Mouse (Mus musculus): ENCODE results near the gene Dnm3. TPM values are rescaled to one million over a fixed set of nuclear protein-coding genes. Genes with fewer than 3 reads are reported as not detected.

Gene Dnm3
- polyA plus RNA-seq, 1 experiment from 2014 or later, result 11.3 TPM

DNA sequence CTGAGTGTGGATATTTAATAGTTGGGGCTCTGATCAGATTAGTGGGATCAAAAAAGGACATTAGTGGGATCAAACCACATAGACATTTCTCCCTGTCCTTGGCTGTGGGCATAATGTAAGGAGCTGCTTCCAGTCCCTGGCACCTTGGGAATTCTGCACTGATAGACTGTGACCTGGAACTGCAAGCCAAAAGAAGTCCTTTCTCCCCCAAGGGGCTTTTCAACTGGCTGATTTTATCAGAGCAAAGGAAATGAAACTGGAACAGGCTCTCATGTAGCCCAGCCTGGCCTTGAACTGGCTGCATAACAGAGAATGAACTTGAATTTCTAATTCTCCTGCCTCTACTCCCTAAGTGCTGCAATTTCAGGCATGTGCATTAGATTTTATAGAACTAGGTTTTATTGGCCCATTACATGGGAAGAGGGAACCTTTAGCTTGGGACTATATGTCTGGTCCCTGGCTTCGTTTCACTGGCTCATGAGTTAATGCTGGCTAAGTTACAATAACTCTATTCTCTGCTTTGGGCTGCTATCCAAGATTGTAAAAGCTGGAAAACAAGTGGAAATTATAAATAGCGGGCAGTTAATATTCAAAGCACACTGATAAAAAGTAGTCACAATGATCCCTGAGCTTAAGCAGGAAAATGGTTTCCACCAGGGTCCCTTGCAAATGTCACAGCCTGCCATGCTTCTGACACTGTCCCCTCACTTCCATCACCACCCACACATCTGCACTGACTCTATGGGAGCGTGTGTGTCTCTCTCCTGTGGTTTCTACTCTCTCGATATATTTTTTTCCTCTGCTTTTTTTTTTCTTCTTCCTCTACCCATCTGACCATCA lies 183.9 kb downstream of the Dnm3 start:
- ATAC-seq (replicated peaks; ENCODE audit: insufficient number of reproducible peaks, low FRiP score, low TSS enrichment, low read depth) (no peak), DNase-seq (ENCODE audit: low spot score) (no peak)
- Histone ChIP-seq H3K4me3 (ENCODE audit: low read depth, low read length) (no peak overlapping the region), H3K27ac (replicated peaks; ENCODE audit: low read depth, low read length) (no peak overlapping the region), H3K4me2 (ENCODE audit: low read depth, low read length) (no peak overlapping the region), H3K4me1 (ENCODE audit: control insufficient read depth, insufficient read depth, low read length) (no peaks in the 10 kb centered on the region), H3K9me3 (replicated peaks; ENCODE audit: control insufficient read depth, low read length) (no peaks in the 10 kb centered on the region), H3K36me3 (replicated peaks; ENCODE audit: control insufficient read depth, insufficient read depth, low read depth, low read length) (no peaks in the 10 kb centered on the region), H3K9ac (replicated peaks; ENCODE audit: low read length) (no peak overlapping the region), H3K27me3 (ENCODE audit: control insufficient read depth, insufficient read depth, low read length) (no peaks in the 10 kb centered on the region)
- 85% methylated on average over 4 of the region's 4 CpGs for WGBS

DNA sequence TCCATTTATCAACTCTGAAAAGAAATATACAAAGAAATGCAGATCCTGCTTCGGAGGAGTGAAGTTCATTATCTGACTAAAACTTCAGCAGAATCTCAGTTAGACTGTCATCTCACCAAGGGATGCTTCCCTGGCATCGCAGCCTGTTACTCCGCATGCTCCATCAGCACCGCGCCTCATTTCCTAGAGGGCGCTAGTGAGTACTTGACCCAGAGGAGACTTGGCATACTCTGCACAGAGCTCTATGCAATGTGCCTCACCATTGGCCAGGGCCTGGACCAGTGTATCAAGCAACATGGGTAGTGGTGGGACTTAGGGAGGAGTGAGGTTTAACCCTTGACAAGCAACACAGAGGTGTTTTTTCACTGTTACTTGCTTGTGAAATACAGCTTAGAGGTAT lies 190.9 kb downstream of the Dnm3 start:
- ATAC-seq (replicated peaks; ENCODE audit: insufficient number of reproducible peaks, low FRiP score, low TSS enrichment, low read depth) (no peak), DNase-seq (ENCODE audit: low spot score) (no peak)
- H3K4me1 ChIP-seq (ENCODE audit: control insufficient read depth, insufficient read depth, low read length), result no peaks in the 10 kb centered on the region; the same call in 1 of the 2 replicates
- H3K36me3 ChIP-seq (replicated peaks; ENCODE audit: control insufficient read depth, insufficient read depth, low read depth, low read length), result no peaks in the 10 kb centered on the region
- WGBS, result 48% methylated on average over 6 of the region's 6 CpGs
- no peak overlapping the region for H3K27ac ChIP-seq (replicated peaks; ENCODE audit: low read depth, low read length)
- no peak overlapping the region for H3K4me2 ChIP-seq (ENCODE audit: low read depth, low read length)
- H3K9me3 ChIP-seq (replicated peaks; ENCODE audit: control insufficient read depth, low read length), result no peaks in the 10 kb centered on the region
- H3K9ac ChIP-seq (replicated peaks; ENCODE audit: low read length), result no peak overlapping the region
- no peaks in the 10 kb centered on the region for H3K27me3 ChIP-seq (ENCODE audit: control insufficient read depth, insufficient read depth, low read length)
- no peak overlapping the region for H3K4me3 ChIP-seq (ENCODE audit: low read depth, low read length)

GRCm38 (mm10) chr1:162281981-162282381 lies 195.9 kb downstream of the Dnm3 start:
- Histone ChIP-seq H3K36me3 (replicated peaks; ENCODE audit: control insufficient read depth, insufficient read depth, low read depth, low read length) (no peaks in the 10 kb centered on the region), H3K27me3 (ENCODE audit: control insufficient read depth, insufficient read depth, low read length) (no peaks in the 10 kb centered on the region), H3K27ac (replicated peaks; ENCODE audit: low read depth, low read length) (peak overlapping the region; percentile 52; the same call in 1 of the 2 replicates), H3K9ac (replicated peaks; ENCODE audit: low read length) (peak overlapping the region; percentile 13; the same call in 1 of the 2 replicates), H3K9me3 (replicated peaks; ENCODE audit: control insufficient read depth, low read length) (no peaks in the 10 kb centered on the region), H3K4me2 (ENCODE audit: low read depth, low read length) (no peak overlapping the region), H3K4me1 (ENCODE audit: control insufficient read depth, insufficient read depth, low read length) (no peaks in the 10 kb centered on the region; the same call in 1 of the 2 replicates), H3K4me3 (ENCODE audit: low read depth, low read length) (no peak overlapping the region)
- DNase-seq (ENCODE audit: low spot score) (peak; percentile 70), ATAC-seq (replicated peaks; ENCODE audit: insufficient number of reproducible peaks, low FRiP score, low TSS enrichment, low read depth) (peak; percentile 76)
- 13% methylated on average over 7 of the region's 7 CpGs for WGBS

- no peak overlapping the region for H3K4me2 ChIP-seq (ENCODE audit: low read depth, low read length)
- H3K27me3 ChIP-seq (ENCODE audit: control insufficient read depth, insufficient read depth, low read length), result no peaks in the 10 kb centered on the region
- H3K36me3 ChIP-seq (replicated peaks; ENCODE audit: control insufficient read depth, insufficient read depth, low read depth, low read length), result no peaks in the 10 kb centered on the region
- WGBS, result 87% methylated on average over 4 of the region's 4 CpGs
- DNase-seq (ENCODE audit: low spot score) (no peak), ATAC-seq (replicated peaks; ENCODE audit: insufficient number of reproducible peaks, low FRiP score, low TSS enrichment, low read depth) (no peak)
- H3K9ac ChIP-seq (replicated peaks; ENCODE audit: low read length), result no peak overlapping the region
- H3K9me3 ChIP-seq (replicated peaks; ENCODE audit: control insufficient read depth, low read length), result no peaks in the 10 kb centered on the region
- no peak overlapping the region for H3K4me3 ChIP-seq (ENCODE audit: low read depth, low read length)
- H3K27ac ChIP-seq (replicated peaks; ENCODE audit: low read depth, low read length), result no peak overlapping the region
- no peaks in the 10 kb centered on the region; the same call in 1 of the 2 replicates for H3K4me1 ChIP-seq (ENCODE audit: control insufficient read depth, insufficient read depth, low read length)
Observed at GRCm38 (mm10) chr1:162280052-162280451, 197.8 kb downstream of the Dnm3 start.

- Histone ChIP-seq H3K27me3 (ENCODE audit: control insufficient read depth, insufficient read depth, low read length) (no peaks in the 10 kb centered on the region), H3K9ac (replicated peaks; ENCODE audit: low read length) (no peak overlapping the region), H3K36me3 (replicated peaks; ENCODE audit: control insufficient read depth, insufficient read depth, low read depth, low read length) (no peaks in the 10 kb centered on the region), H3K27ac (replicated peaks; ENCODE audit: low read depth, low read length) (no peak overlapping the region), H3K4me1 (ENCODE audit: control insufficient read depth, insufficient read depth, low read length) (no peaks in the 10 kb centered on the region), H3K4me2 (ENCODE audit: low read depth, low read length) (no peak overlapping the region), H3K4me3 (ENCODE audit: low read depth, low read length) (no peak overlapping the region), H3K9me3 (replicated peaks; ENCODE audit: control insufficient read depth, low read length) (no peaks in the 10 kb centered on the region)
- DNase-seq (ENCODE audit: low spot score) (peak; percentile 29), ATAC-seq (replicated peaks; ENCODE audit: insufficient number of reproducible peaks, low FRiP score, low TSS enrichment, low read depth) (no peak)
- whole genome bisulfite sequencing, result 88% methylated on average over 1 of the region's 1 CpGs
Observed at GRCm38 (mm10) chr1:162276011-162276410, 201.8 kb downstream of the Dnm3 start.

DNA sequence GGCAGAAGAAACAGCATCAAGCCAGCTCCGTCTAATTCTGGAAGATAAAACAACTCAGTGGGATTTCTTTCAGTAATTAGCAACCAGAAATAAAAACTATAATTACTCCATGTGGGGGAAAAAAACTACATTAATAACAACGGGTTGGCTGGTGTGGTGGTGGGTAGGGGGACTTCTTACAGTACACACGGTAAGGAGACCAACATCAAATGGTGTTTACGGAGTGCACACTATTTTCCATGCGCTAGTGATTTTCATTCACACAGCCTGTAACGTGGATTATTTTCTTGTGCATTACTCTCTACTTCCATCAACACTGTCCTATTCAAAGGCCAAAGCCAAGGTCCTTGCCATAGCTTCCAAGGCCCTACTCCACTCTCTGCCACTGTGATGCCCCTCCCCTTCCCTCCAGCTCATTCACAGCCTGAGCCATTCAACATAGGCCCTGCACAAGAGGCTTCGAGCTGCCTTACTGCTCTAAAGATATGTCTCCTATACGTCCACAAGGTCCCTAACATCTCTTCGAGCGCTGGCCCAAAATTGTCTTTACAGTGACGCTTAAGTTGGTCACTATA lies 203.1 kb downstream of the Dnm3 start:
- Histone ChIP-seq H3K27me3 (ENCODE audit: control insufficient read depth, insufficient read depth, low read length) (no peaks in the 10 kb centered on the region), H3K4me2 (ENCODE audit: low read depth, low read length) (no peak overlapping the region), H3K36me3 (replicated peaks; ENCODE audit: control insufficient read depth, insufficient read depth, low read depth, low read length) (no peaks in the 10 kb centered on the region), H3K4me3 (ENCODE audit: low read depth, low read length) (no peak overlapping the region), H3K9ac (replicated peaks; ENCODE audit: low read length) (no peak overlapping the region), H3K4me1 (ENCODE audit: control insufficient read depth, insufficient read depth, low read length) (no peaks in the 10 kb centered on the region), H3K27ac (replicated peaks; ENCODE audit: low read depth, low read length) (no peak overlapping the region), H3K9me3 (replicated peaks; ENCODE audit: control insufficient read depth, low read length) (no peaks in the 10 kb centered on the region)
- ATAC-seq (replicated peaks; ENCODE audit: insufficient number of reproducible peaks, low FRiP score, low TSS enrichment, low read depth) (no peak), DNase-seq (ENCODE audit: low spot score) (no peak)
- 92% methylated on average over 11 of the region's 11 CpGs for WGBS

DNA sequence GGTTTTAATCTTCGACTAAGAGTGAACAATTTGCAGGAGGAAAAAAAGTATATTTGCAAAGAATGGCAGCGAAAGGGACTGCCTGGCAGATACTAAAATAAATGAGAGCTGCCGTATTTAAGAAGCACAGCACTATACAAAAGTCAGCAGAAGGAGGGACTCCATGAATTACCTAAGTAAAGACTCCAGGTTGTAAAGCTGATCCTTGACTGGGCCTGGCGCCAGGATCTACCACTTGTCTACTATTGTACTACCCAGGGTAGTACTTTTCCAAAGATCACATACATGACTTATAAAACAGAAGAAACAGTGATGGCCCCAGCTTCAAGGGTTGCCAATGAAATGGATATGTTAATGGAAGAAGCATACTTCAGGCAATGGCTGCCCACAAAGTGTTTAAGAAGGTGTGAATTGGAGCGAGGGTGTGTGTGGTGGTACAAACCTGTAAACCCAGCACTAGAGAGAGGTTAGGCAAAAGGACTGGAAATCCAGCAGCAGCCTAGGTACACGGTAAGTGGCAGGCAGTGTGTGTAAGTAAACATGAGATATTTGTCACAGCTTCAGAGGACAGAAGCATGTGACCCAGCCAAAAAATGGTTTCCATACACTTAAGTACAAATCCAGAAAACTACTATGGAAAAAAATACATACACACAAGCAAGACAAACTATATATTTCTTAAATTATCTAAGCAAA lies 220.8 kb downstream of the Dnm3 start:
- no peaks in the 10 kb centered on the region for H3K36me3 ChIP-seq (replicated peaks; ENCODE audit: control insufficient read depth, insufficient read depth, low read depth, low read length)
- no peak overlapping the region for H3K9ac ChIP-seq (replicated peaks; ENCODE audit: low read length)
- ATAC-seq (replicated peaks; ENCODE audit: insufficient number of reproducible peaks, low FRiP score, low TSS enrichment, low read depth) (no peak), DNase-seq (ENCODE audit: low spot score) (no peak)
- no peaks in the 10 kb centered on the region for H3K4me1 ChIP-seq (ENCODE audit: control insufficient read depth, insufficient read depth, low read length)
- WGBS, result 82% methylated on average over 6 of the region's 6 CpGs
- no peak overlapping the region for H3K4me2 ChIP-seq (ENCODE audit: low read depth, low read length)
- H3K9me3 ChIP-seq (replicated peaks; ENCODE audit: control insufficient read depth, low read length), result no peaks in the 10 kb centered on the region
- H3K27me3 ChIP-seq (ENCODE audit: control insufficient read depth, insufficient read depth, low read length), result no peaks in the 10 kb centered on the region
- H3K27ac ChIP-seq (replicated peaks; ENCODE audit: low read depth, low read length), result no peak overlapping the region
- H3K4me3 ChIP-seq (ENCODE audit: low read depth, low read length), result no peak overlapping the region

DNA sequence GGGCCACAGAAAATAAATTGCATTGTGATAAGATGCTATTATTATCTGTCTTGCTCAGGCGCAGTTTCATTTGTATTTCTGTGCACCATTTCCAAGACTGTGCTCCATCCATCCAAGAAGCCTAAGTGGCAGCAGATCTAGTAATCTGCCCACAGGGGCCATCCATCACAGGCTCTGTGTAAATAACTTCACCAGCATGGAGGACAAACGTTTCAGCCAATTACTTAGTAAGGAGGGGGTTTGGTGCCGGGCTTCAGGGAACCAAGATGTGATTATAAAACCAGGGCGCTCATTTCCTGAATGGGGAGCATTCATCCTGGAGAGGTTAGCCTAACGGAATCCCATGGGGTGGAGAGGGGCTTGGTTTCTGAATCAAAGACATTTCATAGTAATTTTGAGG lies 222.9 kb downstream of the Dnm3 start:
- Histone ChIP-seq H3K27ac (replicated peaks; ENCODE audit: low read depth, low read length) (peak overlapping the region; percentile 16; the same call in 1 of the 2 replicates), H3K4me3 (ENCODE audit: low read depth, low read length) (no peak overlapping the region), H3K27me3 (ENCODE audit: control insufficient read depth, insufficient read depth, low read length) (no peaks in the 10 kb centered on the region), H3K36me3 (replicated peaks; ENCODE audit: control insufficient read depth, insufficient read depth, low read depth, low read length) (no peaks in the 10 kb centered on the region), H3K9ac (replicated peaks; ENCODE audit: low read length) (no peak overlapping the region), H3K9me3 (replicated peaks; ENCODE audit: control insufficient read depth, low read length) (no peaks in the 10 kb centered on the region), H3K4me1 (ENCODE audit: control insufficient read depth, insufficient read depth, low read length) (no peaks in the 10 kb centered on the region), H3K4me2 (ENCODE audit: low read depth, low read length) (no peak overlapping the region)
- DNase-seq (ENCODE audit: low spot score), result peak; percentile 61
- 17% methylated on average over 5 of the region's 5 CpGs for WGBS
- ATAC-seq (replicated peaks; ENCODE audit: insufficient number of reproducible peaks, low FRiP score, low TSS enrichment, low read depth), result peak; percentile 70; the same call in 1 of the 2 replicates
